Mouse (Mus musculus) megakaryocyte, embryonic 14.5 days (primary cell): ENCODE data around the gene Cdkl1.

Source experiments
- FLI1 ChIP-seq: IDR thresholded peaks from 2 replicates; pipeline ENCODE4 v1.6.1; 2012; ENCODE audit warnings: low read length, inconsistent platforms, mixed read lengths
- GATA1 ChIP-seq: IDR thresholded peaks from 3 replicates; pipeline ENCODE4 v1.6.1; 2012; ENCODE audit warnings: mixed read lengths, low read length, inconsistent platforms, borderline replicate concordance

- no peak for TF ChIP-seq GATA1
- TF ChIP-seq FLI1, result no peak
Observed at GRCm38 (mm10) chr12:69730306-69730705, 60.8 kb downstream of the Cdkl1 start.
